Mouse (Mus musculus) E14TG2a.4 (cell line): ENCODE measurements around the gene Mmel1.

Experiments used
- H3K27me3 ChIP-seq: 2 replicates; pipeline ENCODE4 v1.6.1; 2014; ENCODE audit warnings: low read length, control low read depth; ENCODE audit not compliant: insufficient read depth
- H3K36me3 ChIP-seq: 2 replicates; pipeline ENCODE4 v1.6.1; 2014; ENCODE audit warnings: low read length, control low read depth; ENCODE audit not compliant: insufficient read depth
- H3K4me1 ChIP-seq: replicated peaks from 2 replicates; pipeline ENCODE4 v1.6.1; 2014; ENCODE audit warnings: low read depth, low read length, control low read depth
- H3K4me3 ChIP-seq: replicated peaks from 2 replicates; pipeline ENCODE4 v1.5.1; 2014; ENCODE audit warnings: mild to moderate bottlenecking, low read length
- H3K9me3 ChIP-seq: 2 replicates; pipeline ENCODE4 v1.6.1; 2014; ENCODE audit warnings: low read length, control low read depth
- CTCF ChIP-seq: conservative IDR thresholded peaks from 2 replicates; pipeline ENCODE4 v1.5.1; 2014; ENCODE audit warnings: low read length
- NANOG ChIP-seq: IDR thresholded peaks from 2 replicates; pipeline ENCODE4 v1.6.1; 2014; ENCODE audit warnings: borderline replicate concordance, low read length, mixed read lengths
- POU5F1 ChIP-seq: IDR thresholded peaks from 2 replicates; pipeline ENCODE4 v1.6.1; 2014; ENCODE audit warnings: low read length, borderline replicate concordance

Mmel1 gene

GRCm38 (mm10) chr4:154907833-154908232 is 38.4 kb downstream of the Mmel1 start:
- no peaks in the 10 kb centered on the region for H3K36me3 ChIP-seq
- peaks cover 35% of the 10 kb centered on the region for H3K4me1 ChIP-seq
- TF ChIP-seq CTCF (peak; percentile 74), NANOG (no peak)
- peaks cover 4% of the 10 kb centered on the region; the same call in 1 of the 2 replicates for H3K9me3 ChIP-seq
- H3K4me3 ChIP-seq = no peak overlapping the region
- no peaks in the 10 kb centered on the region for H3K27me3 ChIP-seq

- peaks cover 4% of the 10 kb centered on the region; the same call in 1 of the 2 replicates for H3K9me3 ChIP-seq
- no peak for TF ChIP-seq NANOG
- no peak for TF ChIP-seq POU5F1
- TF ChIP-seq CTCF = no peak
These were observed 39.1 kb downstream of the Mmel1 start for GRCm38 (mm10) chr4:154908490-154908889.

GRCm38 (mm10) chr4:154910606-154911522 is 41.5 kb downstream of the Mmel1 start:
- Histone ChIP-seq H3K9me3 (peaks cover 4% of the 10 kb centered on the region; the same call in 1 of the 2 replicates), H3K4me3 (no peak overlapping the region), H3K36me3 (no peaks in the 10 kb centered on the region), H3K4me1 (peaks cover 14% of the 10 kb centered on the region), H3K27me3 (0 out of 2 replicates have a peak, but pooled peaks cover 3% of the 10 kb centered on the region)
- TF ChIP-seq NANOG (no peak), POU5F1 (no peak), CTCF (no peak)

More at GRCm38 (mm10) chr4:154908490-154908889, 39.1 kb downstream of the Mmel1 start:
- no peak overlapping the region for H3K4me3 ChIP-seq
- H3K4me1 ChIP-seq = peaks cover 31% of the 10 kb centered on the region
- no peaks in the 10 kb centered on the region for H3K36me3 ChIP-seq
- H3K27me3 ChIP-seq = no peaks in the 10 kb centered on the region

- Histone ChIP-seq H3K4me3 (no peak overlapping the region), H3K27me3 (0 out of 2 replicates have a peak, but pooled peaks cover 3% of the 10 kb centered on the region), H3K36me3 (no peaks in the 10 kb centered on the region), H3K9me3 (peaks cover 4% of the 10 kb centered on the region; the same call in 1 of the 2 replicates), H3K4me1 (peaks cover 14% of the 10 kb centered on the region)
- TF ChIP-seq POU5F1 = no peak
- no peak for TF ChIP-seq NANOG
- no peak for TF ChIP-seq CTCF
These were observed 42.3 kb downstream of the Mmel1 start for GRCm38 (mm10) chr4:154911644-154912043.

- TF ChIP-seq POU5F1 (no peak), CTCF (no peak), NANOG (no peak)
- Histone ChIP-seq H3K9me3 (peaks cover 4% of the 10 kb centered on the region; the same call in 1 of the 2 replicates), H3K36me3 (no peaks in the 10 kb centered on the region), H3K27me3 (0 out of 2 replicates have a peak, but pooled peaks cover 3% of the 10 kb centered on the region), H3K4me1 (peaks cover 3% of the 10 kb centered on the region), H3K4me3 (no peak overlapping the region)
These were observed 44.5 kb downstream of the Mmel1 start for GRCm38 (mm10) chr4:154913845-154914244.

GRCm38 (mm10) chr4:154914252-154914651 is 44.9 kb downstream of the Mmel1 start:
- Histone ChIP-seq H3K4me3 (no peak overlapping the region), H3K36me3 (no peaks in the 10 kb centered on the region), H3K27me3 (0 out of 2 replicates have a peak, but pooled peaks cover 3% of the 10 kb centered on the region), H3K4me1 (peaks cover 2% of the 10 kb centered on the region; the same call in 1 of the 2 replicates), H3K9me3 (peaks cover 4% of the 10 kb centered on the region; the same call in 1 of the 2 replicates)
- TF ChIP-seq POU5F1 = no peak
- no peak for TF ChIP-seq CTCF
- no peak for TF ChIP-seq NANOG

GRCm38 (mm10) chr4:154914707-154915106 is 45.3 kb downstream of the Mmel1 start:
- H3K9me3 ChIP-seq = peaks cover 1% of the 10 kb centered on the region; the same call in 1 of the 2 replicates
- no peaks in the 10 kb centered on the region for H3K36me3 ChIP-seq
- TF ChIP-seq POU5F1 (no peak), CTCF (no peak), NANOG (no peak)
- 0 out of 2 replicates have a peak, but pooled peaks cover 3% of the 10 kb centered on the region for H3K27me3 ChIP-seq
- no peak overlapping the region for H3K4me3 ChIP-seq
- H3K4me1 ChIP-seq = peaks cover 2% of the 10 kb centered on the region; the same call in 1 of the 2 replicates

- Histone ChIP-seq H3K36me3 (no peaks in the 10 kb centered on the region), H3K4me3 (no peak overlapping the region), H3K27me3 (0 out of 2 replicates have a peak, but pooled peaks cover 3% of the 10 kb centered on the region), H3K4me1 (peaks cover 2% of the 10 kb centered on the region; the same call in 1 of the 2 replicates), H3K9me3 (no peaks in the 10 kb centered on the region)
- TF ChIP-seq NANOG (no peak), POU5F1 (no peak), CTCF (no peak)
These were observed 45.9 kb downstream of the Mmel1 start for GRCm38 (mm10) chr4:154915286-154915685.
